Mouse (Mus musculus) heart, postnatal 0 days (tissue): Measurements from ENCODE around the gene Gpr173. TPM values are rescaled to one million over a fixed set of nuclear protein-coding genes. Genes with fewer than 3 reads are reported as not detected.

ENCODE experiments used
- ATAC-seq: fragments of 200-750 bp; cut with Nextera tagmentation; 2 replicates; pipeline ENCODE4 v1.8.0; 2017; ENCODE audit warnings: low read depth, moderate number of reproducible peaks, moderate library complexity; ENCODE audit not compliant: insufficient read depth
- DNase-seq: peaks from one replicate; pipeline ENCODE4 v3.0.0-alpha.2; 2016; ENCODE audit warnings: low spot score
- H3K27ac ChIP-seq: fragments of 300-500 bp; sonication (generic); 2 replicates; pipeline ENCODE4 v1.5.1; 2014; ENCODE audit warnings: low read depth, mild to moderate bottlenecking
- H3K27me3 ChIP-seq: fragments of 300-500 bp; sonication (generic); 2 replicates; pipeline ENCODE4 v1.6.1; 2014; ENCODE audit warnings: low read length, mixed read lengths; ENCODE audit not compliant: control insufficient read depth, insufficient read depth
- H3K36me3 ChIP-seq: fragments of 300-500 bp; sonication (generic); replicated peaks from 2 replicates; pipeline ENCODE4 v1.6.1; 2014; ENCODE audit warnings: low read length, mixed read lengths; ENCODE audit not compliant: control insufficient read depth, insufficient read depth
- H3K4me1 ChIP-seq: fragments of 300-500 bp; sonication (generic); 2 replicates; pipeline ENCODE4 v1.6.1; 2014; ENCODE audit warnings: antibody characterized with exemption; ENCODE audit not compliant: control insufficient read depth, insufficient read depth
- H3K4me2 ChIP-seq: fragments of 300-500 bp; sonication (generic); 2 replicates; pipeline ENCODE4 v1.6.1; 2014; ENCODE audit warnings: low read depth, mild to moderate bottlenecking, low read length, moderate library complexity
- H3K4me3 ChIP-seq: fragments of 300-500 bp; sonication (generic); 2 replicates; pipeline ENCODE4 v1.5.1; 2014; ENCODE audit warnings: low read depth, low read length
- H3K9ac ChIP-seq: fragments of 300-500 bp; sonication (generic); replicated peaks from 2 replicates; pipeline ENCODE4 v1.6.1; 2014; ENCODE audit warnings: low read depth, low read length, mixed read lengths
- H3K9me3 ChIP-seq: fragments of 300-500 bp; sonication (generic); replicated peaks from 2 replicates; pipeline ENCODE4 v1.6.1; 2016; ENCODE audit warnings: low read length; ENCODE audit not compliant: control insufficient read depth
- CTCF ChIP-seq: IDR thresholded peaks from 2 replicates; pipeline ENCODE4 v1.5.1; 2016; ENCODE audit warnings: antibody characterized with exemption, control low read depth, low read depth
- EP300 ChIP-seq: IDR thresholded peaks from 2 replicates; pipeline ENCODE4 v1.6.1; 2016; ENCODE audit warnings: antibody characterized with exemption, low read depth
- WGBS: fragments of 180-500 bp; shearing (Covaris S2); extraction: QIAGEN DNeasy Blood & Tissue Kit; methylation state at CpG from one replicate; pipeline ENCODE4 v1.1.7; 2014; 5-methylcytosine and 5-hydroxymethylcytosine counted together
- polyA plus RNA-seq: library from polyadenylated mRNA; unstranded; fragments of >200 nt; fragmentation: Nextera tagmentation; extraction: Ambion mirVana; gene quantifications from 2 replicates; pipeline ENCODE4 v1.2.1, GENCODE M21; 2015
- total RNA-seq: library from RNA; depleted of rRNA; stranded (reverse); fragments of >200 nt; gene quantifications from 2 replicates; pipeline ENCODE4 v1.2.3, GENCODE M21; 2014; ENCODE audit warnings: low replicate concordance

The Gpr173 gene
- total and polyA plus RNA-seq, 2 experiments from 2014 or later = 0.74 to 5.1 TPM

GRCm38 (mm10) chrX:152352553-152353153 lies 15.9 kb downstream of the Gpr173 start:
- DNase-seq (peak; percentile 57), ATAC-seq (peak; percentile 75)
- H3K27ac ChIP-seq = no peak overlapping the region
- H3K9ac ChIP-seq = no peak overlapping the region
- WGBS = 28% methylated on average over 5 of the region's 5 CpGs
- H3K4me2 ChIP-seq = no peak overlapping the region
- H3K4me1 ChIP-seq = no peaks in the 10 kb centered on the region
- no peaks in the 10 kb centered on the region for H3K36me3 ChIP-seq
- no peaks in the 10 kb centered on the region for H3K9me3 ChIP-seq
- no peak overlapping the region for H3K4me3 ChIP-seq
- TF ChIP-seq CTCF = peak; percentile 58
- TF ChIP-seq EP300 = no peak
- no peaks in the 10 kb centered on the region for H3K27me3 ChIP-seq

GRCm38 (mm10) chrX:152347041-152347440 lies 21.5 kb downstream of the Gpr173 start:
- H3K4me1 ChIP-seq = no peaks in the 10 kb centered on the region
- H3K9ac ChIP-seq = no peak overlapping the region
- no peaks in the 10 kb centered on the region for H3K27me3 ChIP-seq
- no peak overlapping the region for H3K4me3 ChIP-seq
- no peak for DNase-seq
- no peaks in the 10 kb centered on the region for H3K36me3 ChIP-seq
- no peak for TF ChIP-seq CTCF
- no peak for TF ChIP-seq EP300
- WGBS = 93% methylated on average over 14 of the region's 14 CpGs
- no peaks in the 10 kb centered on the region for H3K9me3 ChIP-seq
- no peak overlapping the region for H3K27ac ChIP-seq
- ATAC-seq = no peak
- no peak overlapping the region for H3K4me2 ChIP-seq

DNA sequence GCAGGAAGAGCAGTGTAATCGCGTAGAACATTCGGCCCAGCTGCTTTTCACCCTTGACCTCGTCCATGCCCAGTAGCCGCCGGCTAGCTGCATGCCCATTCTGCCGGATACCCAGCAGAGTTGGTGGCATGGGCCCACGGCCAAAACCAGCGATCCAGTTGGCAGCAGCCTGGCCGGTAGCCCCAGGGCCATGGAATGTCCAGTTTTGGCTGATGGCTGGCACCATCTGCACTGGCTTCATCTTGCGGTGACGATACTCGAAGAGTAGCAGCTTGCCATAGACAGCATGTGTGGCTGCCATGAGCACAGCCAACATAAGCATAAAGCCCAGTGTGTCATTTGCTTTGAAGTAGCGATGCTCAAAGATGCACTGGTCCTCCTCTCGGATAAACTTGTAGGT lies 21.9 kb downstream of the Gpr173 start:
- no peak for TF ChIP-seq EP300
- TF ChIP-seq CTCF = no peak
- no peak overlapping the region for H3K4me3 ChIP-seq

GRCm38 (mm10) chrX:152342903-152343302 lies 25.6 kb downstream of the Gpr173 start:
- WGBS = 24% methylated on average over 6 of the region's 6 CpGs
- H3K4me2 ChIP-seq = peak overlapping the region; percentile 74

More for the DNA sequence above, 21.9 kb downstream of the Gpr173 start:
- H3K9ac ChIP-seq = no peak overlapping the region
- ATAC-seq = no peak
- no peaks in the 10 kb centered on the region for H3K27me3 ChIP-seq
- H3K36me3 ChIP-seq = no peaks in the 10 kb centered on the region
- no peaks in the 10 kb centered on the region for H3K9me3 ChIP-seq
- H3K4me1 ChIP-seq = no peaks in the 10 kb centered on the region
- WGBS = 88% methylated on average over 15 of the region's 15 CpGs
- H3K27ac ChIP-seq = no peak overlapping the region
- no peak overlapping the region for H3K4me2 ChIP-seq
- DNase-seq = no peak

GRCm38 (mm10) chrX:152342358-152342901 lies 26.1 kb downstream of the Gpr173 start, which contains the start of gene Tspyl2:
TSS of gene Tspyl2 (minus strand) at chrX:152342425.
- Histone ChIP-seq H3K4me1 (no peaks in the 10 kb centered on the region), H3K9me3 (no peaks in the 10 kb centered on the region), H3K27ac (peak within 1 kb of the TSS; percentile 89), H3K9ac (peak within 1 kb of the TSS; percentile 71), H3K36me3 (0 out of 2 replicates have a peak, but pooled peaks cover 6% of the 10 kb centered on the region), H3K27me3 (no peaks in the 10 kb centered on the region), H3K4me3 (peak within 1 kb of the TSS; percentile 65), H3K4me2 (peak within 1 kb of the TSS; percentile 74)
- peak; percentile 96 for ATAC-seq
- WGBS = 8% methylated on average over 22 of the region's 27 CpGs
- DNase-seq = peak; percentile 93
- peak; percentile 29; the same call in 1 of the 2 replicates for TF ChIP-seq EP300
- TF ChIP-seq CTCF = no peak

More at GRCm38 (mm10) chrX:152342903-152343302, 25.6 kb downstream of the Gpr173 start:
- peak overlapping the region; percentile 65 for H3K4me3 ChIP-seq
- DNase-seq = no peak
- H3K4me1 ChIP-seq = no peaks in the 10 kb centered on the region
- H3K27me3 ChIP-seq = no peaks in the 10 kb centered on the region
- no peak for TF ChIP-seq CTCF
- 0 out of 2 replicates have a peak, but pooled peaks have one; percentile 1 for TF ChIP-seq EP300
- ATAC-seq = no peak
- peak overlapping the region; percentile 32; the same call in 1 of the 2 replicates for H3K9ac ChIP-seq
- 0 out of 2 replicates have a peak, but pooled peaks cover 6% of the 10 kb centered on the region for H3K36me3 ChIP-seq
- H3K27ac ChIP-seq = peak overlapping the region; percentile 84
- H3K9me3 ChIP-seq = no peaks in the 10 kb centered on the region
